Mouse (Mus musculus) ES-CJ7 (cell line): ENCODE data around the gene Gm17606.

ENCODE experiments used
- DNase-seq: peaks from one replicate; pipeline ENCODE4 v3.0.0; 2011; ENCODE audit warnings: low read depth, low spot score

The Gm17606 gene

GRCm38 (mm10) chr14:54624976-54625375 lies 15.8 kb upstream of the Gm17606 start:
- no peak for DNase-seq

DNA sequence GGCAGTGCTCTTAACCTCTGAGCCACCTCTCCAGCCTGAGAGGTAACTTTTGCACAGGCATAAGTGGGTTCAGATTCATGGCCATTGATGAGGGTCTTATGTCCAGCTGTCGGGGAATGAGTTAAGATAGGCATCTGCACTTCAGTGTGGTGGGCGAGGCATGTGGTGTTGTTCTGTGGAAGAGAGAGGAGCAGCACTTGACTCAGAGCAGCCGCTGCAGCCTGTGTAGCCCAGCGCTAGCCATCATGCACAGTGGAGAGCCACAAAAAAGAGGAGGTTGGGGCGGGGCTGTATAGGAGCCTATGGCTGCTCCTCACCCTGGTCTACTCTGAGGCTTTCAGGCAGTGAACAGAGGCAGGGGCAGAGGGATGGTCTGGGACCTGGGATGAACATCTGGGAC lies 12.6 kb upstream of the Gm17606 start:
- no peak for DNase-seq

- no peak for DNase-seq
Observed at GRCm38 (mm10) chr14:54629797-54630196, 11.0 kb upstream of the Gm17606 start.

DNA sequence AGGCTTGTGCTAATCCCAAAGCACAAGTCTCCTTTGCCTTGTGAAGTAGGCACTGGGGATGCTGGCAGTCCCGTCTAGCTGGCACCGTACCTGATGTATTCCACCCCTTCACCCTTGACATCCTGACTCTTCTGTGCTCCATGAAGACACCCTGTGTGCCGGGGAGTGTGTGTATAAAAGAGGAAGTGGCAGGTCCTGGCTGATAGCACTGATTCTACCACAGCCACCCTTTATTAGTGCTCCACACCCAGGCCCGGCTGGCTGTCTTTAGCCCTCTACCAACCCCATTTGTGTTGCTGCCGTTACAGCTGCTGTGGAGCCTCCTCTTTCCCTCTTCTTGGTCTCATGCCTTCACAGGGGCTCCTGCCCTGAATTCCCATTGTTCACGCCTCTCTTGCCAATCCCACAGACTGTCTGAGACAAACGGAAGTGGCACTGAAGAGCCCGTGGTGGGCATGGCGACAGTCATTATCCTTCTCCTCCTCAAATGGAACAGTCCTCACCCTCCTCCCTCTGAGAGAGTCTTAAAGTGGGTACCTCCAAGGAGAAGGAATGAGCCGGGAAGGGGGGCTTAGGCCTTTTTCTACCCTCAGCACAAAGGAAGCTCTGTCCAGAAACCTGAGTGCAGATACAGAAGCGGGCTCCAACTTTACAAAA lies 10.0 kb upstream of the Gm17606 start:
- no peak for DNase-seq

DNA sequence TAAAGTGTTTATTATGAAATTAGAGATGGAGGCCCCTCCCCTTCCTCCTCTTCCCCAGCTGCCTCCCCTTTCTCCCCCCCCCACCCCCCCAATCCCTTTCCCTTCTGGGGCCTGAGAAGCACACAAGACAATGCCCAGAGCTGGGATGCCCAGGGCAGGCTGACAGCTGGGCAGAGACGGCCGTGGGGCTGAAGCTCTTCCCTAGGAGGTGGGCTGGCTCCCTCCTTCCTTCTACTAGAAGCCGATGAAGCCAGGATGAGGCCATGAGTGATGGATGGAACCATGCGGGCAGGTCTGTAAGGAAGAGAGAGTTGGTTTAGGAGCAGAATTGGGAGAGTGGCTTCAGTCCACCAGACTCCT lies 9.5 kb upstream of the Gm17606 start:
- DNase-seq: no peak

DNA sequence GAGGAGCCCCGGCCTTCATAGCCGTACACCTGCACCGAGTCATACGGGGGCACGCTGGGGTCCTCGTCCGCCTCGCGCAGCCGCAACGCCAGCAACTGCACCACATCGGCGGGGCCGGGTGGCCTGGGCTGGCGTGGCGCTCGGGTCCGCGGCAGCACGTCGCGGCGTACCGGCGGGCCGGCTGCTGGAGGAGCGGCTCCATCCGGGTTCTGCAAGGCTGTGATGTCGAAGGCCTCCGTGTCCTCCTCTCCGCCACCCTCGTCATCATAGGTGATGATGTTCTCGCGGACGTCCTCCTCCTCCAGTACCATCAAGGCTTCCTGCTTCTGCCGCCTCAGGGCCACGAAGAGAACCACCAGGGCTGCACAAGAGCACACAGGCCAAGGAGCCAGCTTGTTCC lies 8.5 kb upstream of the Gm17606 start:
- DNase-seq: peak; percentile 30

DNA sequence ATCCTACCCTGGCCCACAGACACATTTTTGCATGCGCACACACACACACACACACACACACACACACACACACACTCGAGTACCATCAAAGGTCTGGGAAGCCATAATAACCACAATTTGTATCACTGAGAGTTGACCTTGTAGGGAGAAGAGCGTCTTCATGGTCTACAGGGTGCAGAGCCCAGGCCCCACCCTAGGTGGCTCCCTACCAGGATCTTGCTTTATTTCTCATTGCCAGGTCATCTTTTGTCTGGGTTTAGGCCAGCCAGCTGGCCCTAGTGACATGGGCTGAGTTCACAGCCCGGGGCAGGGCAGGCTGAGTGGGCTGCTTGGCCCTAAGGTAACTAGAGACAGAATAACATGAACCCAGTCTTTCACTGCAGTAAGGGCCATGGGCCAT lies 6.6 kb upstream of the Gm17606 start:
- no peak for DNase-seq

DNA sequence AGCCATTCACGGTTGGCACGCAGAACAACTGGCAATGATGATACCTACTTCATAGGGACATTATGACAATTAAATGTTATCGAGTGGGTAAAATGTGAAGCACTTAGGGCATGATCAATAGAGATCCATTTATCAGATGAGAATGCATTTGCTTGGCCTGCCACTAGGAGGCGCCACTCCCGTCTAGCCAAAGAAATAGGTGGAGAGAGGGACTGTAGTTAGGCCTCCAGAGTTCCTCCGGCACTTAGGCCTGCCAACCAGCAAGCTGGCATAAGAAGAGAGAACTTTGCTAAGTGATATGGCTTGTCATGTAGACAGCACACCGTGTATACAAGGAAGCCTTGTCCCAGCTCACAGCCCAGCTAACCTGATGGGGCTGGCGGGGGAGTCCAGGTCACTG lies 3.8 kb upstream of the Gm17606 start:
- peak; percentile 59 for DNase-seq

DNA sequence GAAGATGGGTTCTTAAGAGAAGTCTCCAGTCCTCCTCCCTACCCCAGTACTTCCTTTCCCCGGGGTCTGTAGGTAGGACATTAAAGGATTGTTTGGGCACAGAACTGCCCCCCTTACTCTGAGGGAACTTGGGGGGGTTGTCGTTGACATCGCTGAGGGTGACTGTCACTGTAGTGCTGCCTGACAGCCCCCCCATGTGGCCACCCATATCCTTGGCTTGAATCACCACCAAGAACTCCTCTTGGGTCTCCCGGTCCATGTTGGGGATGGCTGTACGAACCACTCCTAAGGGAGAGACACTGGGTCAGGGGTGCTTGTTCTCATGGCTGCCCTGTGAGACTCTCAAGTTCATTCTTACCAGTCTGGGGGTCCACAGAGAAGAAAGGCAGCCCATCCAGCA lies 2.5 kb upstream of the Gm17606 start:
- no peak for DNase-seq

- no peak for DNase-seq
Observed at GRCm38 (mm10) chr14:54640121-54640520, 631 bp upstream of the Gm17606 start.

- DNase-seq: peak; percentile 85
Observed at GRCm38 (mm10) chr14:54641305-54641969, 685 bp downstream of the Gm17606 start, which contains the start of gene Cdh24. Gene Cdh24 (minus strand): TSS chr14:54641364.

GRCm38 (mm10) chr14:54642224-54642944 lies 1.6 kb downstream of the Gm17606 start:
- no peak for DNase-seq

DNA sequence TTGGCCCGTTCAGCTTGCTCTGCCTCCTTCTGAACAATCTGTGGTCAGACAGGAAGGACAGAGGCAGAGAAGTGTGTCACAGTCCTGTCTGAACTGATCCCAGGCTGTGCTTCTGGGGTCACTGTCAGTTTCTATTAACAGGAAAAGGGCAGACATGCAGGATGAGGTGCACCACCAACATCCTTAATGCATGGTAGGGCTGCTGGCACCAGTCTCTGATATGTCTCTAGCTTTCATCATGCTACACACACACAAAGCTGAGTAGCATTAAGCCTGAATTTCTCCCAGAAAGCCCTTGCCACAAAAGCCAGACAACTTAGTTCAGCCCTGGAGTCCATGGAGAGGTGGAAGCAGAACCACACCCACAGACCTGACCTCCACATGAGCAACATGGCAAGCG lies 2.3 kb downstream of the Gm17606 start:
- no peak for DNase-seq

- DNase-seq: no peak
Observed at GRCm38 (mm10) chr14:54644294-54644693, 3.5 kb downstream of the Gm17606 start.

DNA sequence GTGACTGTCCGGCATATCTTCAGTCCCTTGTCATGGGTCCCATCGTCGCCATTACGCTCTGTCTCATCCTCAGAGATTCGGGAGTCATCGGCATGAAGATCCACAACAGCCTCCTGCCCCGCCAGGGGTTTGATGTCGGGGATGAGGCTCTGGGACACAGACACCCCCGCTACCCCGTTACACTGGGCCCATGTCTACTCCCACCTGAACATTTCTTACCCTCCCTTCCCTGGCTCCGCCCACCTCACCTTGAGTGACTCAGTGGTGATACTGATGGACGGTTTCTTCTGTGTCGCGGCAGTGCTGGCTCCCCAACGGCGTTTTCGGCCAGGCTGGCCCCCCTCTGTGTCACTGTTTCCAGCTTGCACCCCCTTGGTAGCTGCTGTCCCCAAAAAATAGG lies 5.7 kb downstream of the Gm17606 start:
- DNase-seq: no peak

DNA sequence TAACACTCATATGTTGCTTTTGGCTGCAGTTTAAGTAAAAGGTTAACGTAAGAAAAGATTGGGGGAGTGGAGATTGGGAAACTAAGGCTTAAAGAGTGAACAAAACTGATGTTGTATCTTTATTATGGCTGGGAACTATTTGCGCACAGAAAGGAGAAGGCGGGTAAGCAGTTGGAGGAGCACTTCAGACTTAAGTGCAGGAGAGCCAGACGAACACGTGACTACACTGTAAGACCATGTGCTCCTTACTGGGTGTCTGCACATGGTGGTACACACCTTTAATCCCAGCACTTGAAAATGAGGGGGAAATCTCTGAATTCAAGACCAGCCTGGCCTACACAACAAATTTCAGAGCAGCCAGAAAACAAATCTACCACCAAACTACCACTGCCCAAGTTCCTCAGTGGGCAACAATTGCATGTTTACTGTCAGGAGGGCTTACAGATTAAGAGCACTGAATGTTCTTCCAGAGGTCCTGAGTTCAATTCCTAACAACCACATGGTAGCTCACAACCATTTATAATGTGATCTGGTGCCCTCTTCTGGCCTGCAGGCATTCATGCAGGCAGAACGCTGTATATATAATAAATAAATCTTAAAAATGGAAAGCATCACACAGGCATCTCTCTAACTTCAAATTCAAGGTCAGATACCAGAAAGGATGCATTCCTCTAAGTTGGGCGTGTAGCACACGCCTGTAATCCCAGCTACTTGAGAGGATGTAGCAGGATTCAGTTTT lies 6.3 kb downstream of the Gm17606 start:
- no peak for DNase-seq

GRCm38 (mm10) chr14:54647900-54648299 lies 7.1 kb downstream of the Gm17606 start:
- no peak for DNase-seq

- peak; percentile 94 for DNase-seq
Observed at GRCm38 (mm10) chr14:54650621-54651454, 10.1 kb downstream of the Gm17606 start.

DNA sequence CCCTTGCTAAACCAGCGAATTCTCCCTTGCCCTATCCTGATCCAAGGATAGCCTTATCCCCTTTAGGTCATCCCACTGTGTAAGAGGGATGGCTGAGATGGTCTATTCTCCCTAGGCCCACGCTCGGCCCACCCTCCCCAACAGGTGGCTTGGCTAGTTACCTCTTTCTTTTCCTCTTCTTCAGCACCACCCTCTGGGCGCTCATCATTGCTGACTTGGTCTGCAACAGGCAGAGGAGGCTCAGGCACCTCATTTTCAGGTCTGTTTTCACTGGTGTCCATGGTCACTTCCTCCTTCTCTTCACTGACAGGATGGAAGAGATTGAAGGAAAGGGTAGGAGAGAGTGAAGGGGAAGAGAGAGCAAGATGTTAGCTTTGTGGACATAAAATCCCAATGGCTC lies 10.8 kb downstream of the Gm17606 start:
- no peak for DNase-seq

GRCm38 (mm10) chr14:54652787-54653186 lies 12.0 kb downstream of the Gm17606 start:
- no peak for DNase-seq

DNA sequence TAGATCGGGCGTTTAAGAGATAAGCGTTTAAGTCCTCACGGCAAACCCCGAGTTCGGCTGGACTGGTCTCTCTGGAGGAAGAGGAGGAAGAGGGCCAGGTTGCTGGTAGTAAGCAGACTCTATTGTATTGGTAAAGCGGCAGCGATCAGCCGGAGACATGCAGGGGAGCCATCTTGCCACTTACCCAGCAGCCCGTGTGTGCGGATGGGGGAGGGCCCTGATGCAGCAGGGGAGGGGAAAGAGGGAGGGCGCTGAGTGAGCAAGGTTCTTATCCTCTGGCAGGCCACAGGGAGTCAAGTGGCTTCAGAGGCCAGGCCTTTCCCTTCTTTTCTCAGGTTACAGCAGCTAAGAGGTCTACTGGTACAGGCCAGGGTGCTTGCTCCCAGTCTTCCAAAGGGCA lies 12.7 kb downstream of the Gm17606 start:
- peak; percentile 91 for DNase-seq
